In the genomic region with DNA sequence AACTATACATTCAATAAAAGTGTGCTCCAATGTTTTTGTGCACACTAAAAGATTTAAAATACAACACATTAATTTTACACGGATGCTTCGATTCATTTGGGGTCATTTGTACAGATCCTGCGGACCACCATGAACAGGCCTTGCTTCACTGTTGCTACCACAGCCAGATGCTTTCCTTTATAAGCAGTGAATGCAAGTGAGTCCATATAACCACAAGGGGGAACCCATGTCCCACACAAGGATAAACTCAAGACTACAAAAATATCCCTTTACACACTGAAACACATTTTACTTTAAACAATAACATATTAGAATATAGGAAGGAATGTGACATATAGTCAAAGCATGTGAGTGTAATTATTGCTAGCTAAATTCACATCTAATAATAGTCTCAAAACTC, we compare ENCODE assay signal across 9 mouse cellular contexts.
DNase-seq lines count a peak whose midpoint lies in the region; ATAC-seq and TF ChIP-seq lines count a peak whose summit lies in the region.
"Had no signal": no experiment of that assay in that cellular context is flagged by ENCODE, and none has a peak within 500 bp of the region (broad histone marks: within the 10 kb centered on the region; RNA-seq: fewer than 3 reads in every experiment).

No protein-coding gene starts in this region.

- TF ChIP-seq CTCF in forebrain, postnatal 0 days (IDR thresholded peaks at IDR 0.05; ENCODE audit: low read depth): peak; percentile 88

- DNase-seq in adrenal gland, postnatal 10 days: peak; percentile 7
- DNase-seq in adrenal gland, adult 8-10 months: no peak
- DNase-seq in midbrain, embryonic 11.5 days (ENCODE audit: low spot score, missing footprints): no peak
- no peak for DNase-seq in midbrain, embryonic 10.5 days (ENCODE audit: low spot score)
- peak; percentile 79 for DNase-seq in forebrain, postnatal 0 days
- DNase-seq in left cerebral cortex, postnatal 25 days (ENCODE audit: low spot score in 2 of 2): peak; percentile 47 to 74
- DNase-seq in right cerebral cortex, postnatal 4 days: peak; percentile 14
- no peak for DNase-seq in ovary, adult 18-20 months (ENCODE audit: low spot score)

- H3K9me3 ChIP-seq in midbrain, embryonic 11.5 days (ENCODE audit: control insufficient read depth, low read length): no peaks in the 10 kb centered on the region
- H3K9me3 ChIP-seq in midbrain, embryonic 10.5 days (replicated peaks): no peaks in the 10 kb centered on the region
- no peaks in the 10 kb centered on the region for H3K9me3 ChIP-seq in forebrain, postnatal 0 days (ENCODE audit: low read length)

- WGBS in midbrain, embryonic 11.5 days: 77% methylated on average over 3 of the region's 3 CpGs
- WGBS in midbrain, embryonic 10.5 days: 72% methylated on average over 3 of the region's 3 CpGs
- 64% methylated on average over 3 of the region's 3 CpGs for WGBS in forebrain, postnatal 0 days

- H3K36me3 ChIP-seq in midbrain, embryonic 11.5 days (ENCODE audit: control insufficient read depth, insufficient read depth, low read length): no peaks in the 10 kb centered on the region
- H3K36me3 ChIP-seq in midbrain, embryonic 10.5 days: no peaks in the 10 kb centered on the region
- H3K36me3 ChIP-seq in forebrain, postnatal 0 days (ENCODE audit: insufficient read depth): no peaks in the 10 kb centered on the region

- no peak overlapping the region for H3K9ac ChIP-seq in midbrain, embryonic 11.5 days (ENCODE audit: low read length)
- no peak overlapping the region for H3K9ac ChIP-seq in forebrain, postnatal 0 days

- H3K4me2 ChIP-seq in midbrain, embryonic 11.5 days: no peak overlapping the region
- H3K4me2 ChIP-seq in forebrain, postnatal 0 days (ENCODE audit: low read depth): no peak overlapping the region

- intact Hi-C loops in left cerebral cortex, postnatal 25 days (cut with DNase I): loop anchor here (2.0 kb wide), 2 partner anchors 871 to 991 kb away; no protein-coding TSS in a partner anchor

- H3K4me3 ChIP-seq in midbrain, embryonic 11.5 days (ENCODE audit: low read depth, low read length): no peak overlapping the region
- no peak overlapping the region for H3K4me3 ChIP-seq in midbrain, embryonic 10.5 days
- H3K4me3 ChIP-seq in forebrain, postnatal 0 days (ENCODE audit: low read depth, low read length): no peak overlapping the region
- H3K4me3 ChIP-seq: myocyte had no signal

- peak; percentile 67; the same call in 1 of the 2 replicates for ATAC-seq in midbrain, embryonic 11.5 days (ENCODE audit: low FRiP score)
- peak; percentile 84 for ATAC-seq in forebrain, postnatal 0 days

- H3K27ac ChIP-seq in midbrain, embryonic 11.5 days (ENCODE audit: low read depth, low read length): no peak overlapping the region
- H3K27ac ChIP-seq in midbrain, embryonic 10.5 days (replicated peaks): no peak overlapping the region
- no peak overlapping the region for H3K27ac ChIP-seq in forebrain, postnatal 0 days (ENCODE audit: low read depth, low read length)

- H3K4me1 ChIP-seq in midbrain, embryonic 11.5 days (ENCODE audit: control insufficient read depth, insufficient read depth, low read length): no peaks in the 10 kb centered on the region
- H3K4me1 ChIP-seq in midbrain, embryonic 10.5 days: no peaks in the 10 kb centered on the region
- no peaks in the 10 kb centered on the region for H3K4me1 ChIP-seq in forebrain, postnatal 0 days (ENCODE audit: insufficient read depth)

- no peaks in the 10 kb centered on the region for H3K27me3 ChIP-seq in midbrain, embryonic 11.5 days (ENCODE audit: control insufficient read depth, insufficient read depth, low read length)
- H3K27me3 ChIP-seq in midbrain, embryonic 10.5 days (ENCODE audit: low read depth, poor library complexity, severe bottlenecking): no peaks in the 10 kb centered on the region
- H3K27me3 ChIP-seq in forebrain, postnatal 0 days (ENCODE audit: insufficient read depth, low read length): no peaks in the 10 kb centered on the region

Comparison
In these comparisons a context has a peak if more than half of its experiments do, and no peak if none do; other contexts are left out.
1. DNase-seq: peak in adrenal gland, postnatal 10 days (single experiment), forebrain, postnatal 0 days (single experiment), left cerebral cortex, postnatal 25 days (2 of 2) and right cerebral cortex, postnatal 4 days (single experiment); none in adrenal gland, adult 8-10 months (single experiment), midbrain, embryonic 11.5 days (single experiment), midbrain, embryonic 10.5 days (single experiment) and ovary, adult 18-20 months (single experiment).